16 mouse cellular contexts compared by ENCODE assay signal in genomic region chr11:115522238-115522637, GRCm38 (mm10).
"Had no signal": no experiment of that assay in that cellular context is flagged by ENCODE, and none has a peak within 500 bp of the region (broad histone marks: within the 10 kb centered on the region; RNA-seq: fewer than 3 reads in every experiment).

No protein-coding gene starts in this region.

- H3K27ac ChIP-seq: kidney, embryonic 15.5 days; left cerebral cortex, adult 2 months; limb, embryonic 13.5 days; liver, embryonic 14.5 days; macrophage; midbrain, embryonic 13.5 days had no signal

- H3K4me2 ChIP-seq: kidney, embryonic 15.5 days; limb, embryonic 13.5 days; lung, embryonic 14.5 days; midbrain, embryonic 13.5 days had no signal

- H3K27me3 ChIP-seq: kidney, embryonic 15.5 days; limb, embryonic 13.5 days; midbrain, embryonic 13.5 days had no signal

- H3K4me3 ChIP-seq: kidney, embryonic 15.5 days; left cerebral cortex, adult 2 months; limb, embryonic 13.5 days; midbrain, embryonic 13.5 days had no signal

- H3K9me3 ChIP-seq: kidney, embryonic 15.5 days; limb, embryonic 13.5 days; midbrain, embryonic 13.5 days had no signal

- H3K4me1 ChIP-seq: limb, embryonic 13.5 days; midbrain, embryonic 13.5 days had no signal

- ATAC-seq: liver, postnatal 0 days; lung, postnatal 0 days; midbrain, embryonic 13.5 days had no signal

- H3K9ac ChIP-seq: kidney, embryonic 15.5 days; limb, embryonic 13.5 days; liver, embryonic 14.5 days; liver, postnatal 0 days; lung, embryonic 14.5 days; midbrain, embryonic 13.5 days had no signal

- DNase-seq: kidney, adult 8-10 months; kidney, postnatal 10 days; kidney, postnatal 36 days; layer of hippocampus, postnatal 36 days; liver; liver, postnatal 0 days; lung, embryonic 14.5 days; thymus, adult 18-20 months; thymus, postnatal 36 days had no signal
